Mouse (Mus musculus): ENCODE results near the gene Pemt.

GRCm38 (mm10) chr11:59973389-59973788 lies 72.9 kb downstream of the Pemt start:
- TF ChIP-seq CTCF (IDR thresholded peaks at IDR 0.05; ENCODE audit: control insufficient read depth, insufficient read depth, insufficient replicate concordance, low read depth, low read length) (no peak), POLR2A (IDR thresholded peaks at IDR 0.05; ENCODE audit: control insufficient read depth, low read depth, low read length) (no peak)

All from testis, adult 2 months (tissue).